Mouse (Mus musculus) naive thymus-derived CD4-positive, alpha-beta T cell, adult 2 months (primary cell): ENCODE measurements around the gene B4galnt2.
A peak's percentile ranks its signal among the peaks of the same experiment; 100 is the strongest.

ENCODE experiments used
- DNase-seq: peaks from one replicate; pipeline ENCODE4 v3.0.0-alpha.2; 2011; ENCODE audit warnings: low read depth

The B4galnt2 gene

GRCm38 (mm10) chr11:95840694-95841497 lies 73.8 kb downstream of the B4galnt2 start:
- DNase-seq, result no peak

DNA sequence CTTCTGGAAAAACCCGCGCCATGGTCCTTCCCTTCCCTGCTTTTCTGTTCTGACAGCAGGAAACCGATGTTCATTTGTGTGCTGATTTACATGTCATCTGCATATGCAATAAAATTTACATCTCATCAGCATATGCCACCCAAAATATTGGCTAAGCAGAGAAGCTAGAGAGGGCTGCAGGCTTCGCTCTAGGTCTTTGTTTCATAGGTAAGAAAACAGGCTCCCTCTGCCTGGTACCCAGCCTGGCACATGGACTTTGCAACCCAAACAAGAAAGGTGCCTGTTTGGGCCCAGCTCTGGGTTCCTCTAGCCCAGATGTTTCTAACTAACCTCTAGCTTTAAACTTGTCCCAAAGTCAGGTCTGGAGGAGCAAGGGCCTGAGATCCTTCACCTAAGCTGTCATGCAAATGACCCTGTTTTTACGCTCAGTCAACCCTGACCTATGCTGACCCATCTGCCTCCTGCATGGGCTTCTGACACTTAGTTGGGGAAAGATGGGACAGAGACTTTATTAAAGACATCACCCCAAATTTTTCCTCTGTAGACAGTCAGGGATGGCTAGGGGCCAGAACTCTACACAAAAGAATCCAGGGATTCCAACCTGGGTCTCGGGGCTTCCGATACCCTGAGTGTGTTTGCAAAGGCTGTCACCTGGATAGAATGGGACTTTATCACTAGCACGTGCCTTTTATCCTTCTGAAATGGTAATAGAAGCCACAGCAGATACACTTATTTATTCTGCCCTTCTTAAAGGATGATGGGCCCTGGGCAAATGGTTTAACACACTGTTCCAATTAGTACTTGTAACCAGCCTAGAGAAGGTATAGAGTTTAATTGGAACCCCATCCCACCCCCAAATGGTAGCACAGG lies 75.5 kb downstream of the B4galnt2 start:
- no peak for DNase-seq

- DNase-seq, result no peak
Measured at GRCm38 (mm10) chr11:95838598-95838997, 76.1 kb downstream of the B4galnt2 start.

GRCm38 (mm10) chr11:95837059-95837458 lies 77.6 kb downstream of the B4galnt2 start, which contains the start of gene Gngt2:
Gene Gngt2, plus strand, starts transcription at chr11:95837216.
- DNase-seq, result no peak

GRCm38 (mm10) chr11:95836433-95836832 lies 78.3 kb downstream of the B4galnt2 start:
- peak; percentile 9 for DNase-seq

DNA sequence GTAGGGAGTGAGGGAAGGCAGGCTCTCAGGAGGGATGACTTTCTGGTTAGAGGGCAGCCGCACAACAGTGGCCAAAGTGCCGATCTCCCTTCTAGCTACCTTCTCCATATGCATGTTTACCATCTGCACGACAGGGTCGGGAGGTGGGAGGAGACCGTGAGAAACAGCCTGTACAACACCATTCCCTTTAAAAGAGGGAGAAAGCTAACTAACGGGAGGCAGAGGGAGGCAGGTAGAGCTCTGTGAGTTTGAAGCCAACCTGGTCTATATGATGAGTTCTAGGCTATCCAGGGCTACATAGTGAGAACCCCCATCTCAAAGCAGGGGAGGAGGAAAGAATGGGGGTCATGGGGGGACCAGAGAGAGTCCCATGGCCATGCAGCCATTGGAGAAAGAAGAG lies 78.9 kb downstream of the B4galnt2 start:
- no peak for DNase-seq

DNA sequence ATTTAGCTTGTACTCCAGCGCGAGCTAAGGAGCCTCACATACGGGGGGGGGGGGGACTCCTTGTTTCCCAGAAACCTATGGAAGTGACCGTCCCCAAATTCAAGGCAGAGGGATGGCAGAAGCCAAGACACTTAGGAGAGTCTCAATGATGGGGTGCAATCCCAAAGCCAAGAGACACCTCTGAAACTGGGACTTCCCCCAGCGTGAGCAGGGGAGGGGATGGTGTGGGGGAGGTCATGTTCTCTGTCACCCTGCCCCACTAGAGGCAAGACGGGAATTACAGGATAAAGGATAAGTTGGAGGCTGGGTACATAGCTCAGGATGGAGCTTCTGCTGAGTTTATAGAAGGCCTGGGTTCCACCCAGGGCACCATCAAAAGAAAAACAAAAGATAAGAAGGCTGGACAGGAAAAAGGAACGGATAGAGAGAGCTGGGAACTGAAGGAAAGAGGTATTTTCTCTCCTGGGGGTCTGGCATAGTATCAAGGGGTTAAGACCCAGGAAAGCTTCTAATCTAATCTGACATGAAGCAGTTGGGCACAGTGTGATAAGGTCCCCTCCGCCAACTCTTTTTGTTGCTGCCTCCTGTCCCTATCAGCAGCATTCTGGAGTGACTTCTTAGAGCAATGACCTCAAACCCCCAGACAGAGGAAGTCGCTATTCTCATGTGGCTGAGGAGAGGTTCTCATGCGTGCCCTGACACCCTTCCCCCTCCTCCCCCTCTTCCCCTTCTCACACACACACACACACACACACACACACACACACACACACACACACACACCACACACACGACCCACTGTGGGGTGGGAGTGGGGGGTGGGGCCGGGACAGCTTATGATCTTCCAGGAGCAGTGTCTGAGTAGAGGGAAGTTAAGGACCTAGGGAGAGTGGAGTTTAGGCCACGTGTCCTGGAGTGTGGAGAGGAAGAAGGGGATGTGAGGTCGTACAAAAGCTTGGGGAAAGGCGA lies 79.7 kb downstream of the B4galnt2 start:
- peak; percentile 81 for DNase-seq

DNA sequence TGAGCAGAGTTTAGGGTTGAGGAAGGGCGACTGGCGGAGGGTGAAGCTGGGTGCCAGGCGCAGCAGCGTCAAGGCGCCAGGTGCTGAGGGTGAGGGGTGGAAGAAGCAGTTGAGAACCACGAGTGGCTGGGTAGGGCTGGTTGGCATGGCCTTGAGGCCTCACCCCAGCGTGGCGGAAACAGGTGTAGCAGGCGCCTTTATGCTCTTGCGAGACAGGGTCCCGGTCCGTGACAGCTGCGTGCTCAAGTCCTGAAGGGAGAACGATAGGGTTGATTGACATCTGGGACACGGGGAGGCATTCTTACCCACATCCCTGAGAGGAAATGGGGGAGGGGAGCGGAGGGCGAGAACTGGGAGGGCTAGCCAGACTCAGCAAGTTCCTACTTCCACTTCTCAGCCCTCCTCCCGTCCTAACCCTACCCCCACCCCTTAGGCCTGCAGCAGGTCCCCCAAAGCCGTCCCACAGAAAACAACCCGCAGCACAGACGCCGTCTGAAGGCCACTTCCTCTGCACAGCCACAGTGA lies 80.5 kb downstream of the B4galnt2 start:
- peak; percentile 80 for DNase-seq

- DNase-seq, result no peak
Measured at GRCm38 (mm10) chr11:95833631-95834142, 81.0 kb downstream of the B4galnt2 start.

DNA sequence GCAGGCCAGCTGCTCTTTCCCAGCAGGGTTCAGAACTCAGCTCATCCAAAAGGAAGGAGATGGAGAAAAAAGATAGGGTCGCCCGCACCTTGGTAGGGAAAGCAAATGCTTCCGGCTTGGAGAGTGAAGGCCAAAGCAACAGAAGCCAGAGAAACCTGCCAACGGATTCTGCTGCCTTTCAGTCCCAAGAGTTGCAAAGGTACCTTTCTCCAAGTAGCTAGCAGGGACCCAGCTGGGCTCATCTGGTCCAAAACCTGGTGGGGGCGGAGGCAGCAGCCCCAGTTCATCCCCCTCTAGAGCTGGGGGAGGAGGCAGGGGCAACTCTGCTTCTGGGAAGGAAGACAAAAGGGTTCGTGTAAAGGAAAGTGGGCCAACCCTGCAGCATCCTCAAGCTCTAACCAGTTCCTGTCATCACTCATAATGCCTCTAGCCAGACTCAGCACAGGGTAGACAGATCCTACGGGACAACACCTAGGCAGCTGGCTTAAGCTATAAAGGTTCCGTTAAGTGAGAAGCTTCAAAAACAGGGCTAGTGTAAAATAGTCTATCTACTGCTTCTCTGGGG lies 81.6 kb downstream of the B4galnt2 start:
- no peak for DNase-seq

GRCm38 (mm10) chr11:95832129-95833005 lies 82.3 kb downstream of the B4galnt2 start:
- DNase-seq, result no peak

DNA sequence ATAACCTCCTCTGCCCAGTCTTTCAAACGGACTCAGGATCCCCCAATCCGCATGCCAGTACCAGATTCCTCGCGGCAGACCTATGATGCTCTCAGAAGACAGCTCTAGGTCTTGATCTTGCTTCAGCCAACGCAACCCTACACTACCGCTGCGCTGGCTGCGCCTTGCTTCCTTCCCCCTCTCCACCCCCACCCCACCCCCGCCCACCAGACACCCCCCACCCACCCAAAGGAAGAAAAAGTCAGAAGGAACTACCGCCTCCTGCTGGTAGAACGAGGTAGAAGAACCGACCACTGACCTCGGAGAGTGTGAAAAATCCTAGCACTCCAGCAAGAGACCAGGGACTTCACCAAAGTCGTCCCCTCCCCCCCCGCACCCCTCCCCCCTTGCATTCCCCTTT lies 83.0 kb downstream of the B4galnt2 start:
- peak; percentile 58 for DNase-seq

DNA sequence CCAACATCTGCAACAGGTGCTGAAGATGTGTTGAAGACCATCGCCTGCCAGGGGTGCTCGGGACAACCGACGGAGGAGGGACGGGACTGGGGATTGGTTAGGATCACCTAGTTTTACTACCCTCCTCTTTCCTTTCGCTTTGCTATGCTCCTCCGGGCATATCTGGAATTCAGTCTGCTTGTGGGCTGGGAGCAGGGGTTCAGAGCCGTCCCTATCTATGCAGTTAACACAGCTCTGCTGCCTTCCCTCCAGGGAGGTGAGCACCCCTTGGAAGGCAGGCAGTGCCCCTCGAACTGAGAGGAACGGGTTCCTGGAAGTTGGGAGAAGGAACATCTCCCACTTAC lies 83.4 kb downstream of the B4galnt2 start:
- DNase-seq, result no peak

DNA sequence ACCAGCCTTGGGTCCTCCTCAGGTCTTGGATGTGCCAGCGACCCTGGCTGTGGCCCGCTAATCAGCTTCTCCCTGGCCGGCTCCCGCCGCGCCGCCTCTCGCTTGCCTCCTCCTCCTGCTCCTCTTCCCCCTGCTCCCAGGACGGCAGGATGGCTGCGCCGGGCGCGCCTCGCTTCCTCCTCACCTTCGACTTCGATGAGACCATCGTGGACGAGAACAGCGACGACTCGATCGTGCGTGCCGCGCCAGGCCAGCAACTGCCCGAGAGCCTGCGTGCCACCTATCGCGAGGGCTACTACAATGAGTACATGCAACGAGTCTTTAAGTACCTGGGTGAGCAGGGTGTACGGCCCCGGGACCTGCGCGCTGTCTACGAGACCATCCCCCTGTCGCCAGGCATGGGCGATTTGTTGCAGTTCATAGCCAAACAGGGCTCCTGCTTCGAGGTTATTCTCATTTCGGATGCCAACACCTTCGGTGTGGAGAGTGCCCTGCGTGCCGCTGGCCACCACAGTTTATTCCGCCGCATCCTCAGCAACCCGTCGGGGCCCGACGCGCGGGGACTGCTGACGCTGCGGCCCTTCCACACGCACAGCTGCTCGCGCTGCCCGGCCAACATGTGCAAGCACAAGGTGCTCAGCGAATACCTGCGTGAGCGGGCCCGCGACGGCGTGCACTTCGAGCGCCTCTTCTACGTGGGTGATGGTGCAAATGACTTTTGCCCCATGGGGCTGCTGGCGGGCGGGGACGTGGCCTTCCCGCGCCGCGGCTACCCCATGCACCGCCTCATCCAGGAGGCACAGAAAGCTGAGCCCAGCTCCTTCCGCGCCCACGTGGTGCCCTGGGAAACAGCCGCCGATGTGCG lies 84.0 kb downstream of the B4galnt2 start:
- DNase-seq, result peak; percentile 58

GRCm38 (mm10) chr11:95829526-95830050 lies 85.1 kb downstream of the B4galnt2 start:
- no peak for DNase-seq

DNA sequence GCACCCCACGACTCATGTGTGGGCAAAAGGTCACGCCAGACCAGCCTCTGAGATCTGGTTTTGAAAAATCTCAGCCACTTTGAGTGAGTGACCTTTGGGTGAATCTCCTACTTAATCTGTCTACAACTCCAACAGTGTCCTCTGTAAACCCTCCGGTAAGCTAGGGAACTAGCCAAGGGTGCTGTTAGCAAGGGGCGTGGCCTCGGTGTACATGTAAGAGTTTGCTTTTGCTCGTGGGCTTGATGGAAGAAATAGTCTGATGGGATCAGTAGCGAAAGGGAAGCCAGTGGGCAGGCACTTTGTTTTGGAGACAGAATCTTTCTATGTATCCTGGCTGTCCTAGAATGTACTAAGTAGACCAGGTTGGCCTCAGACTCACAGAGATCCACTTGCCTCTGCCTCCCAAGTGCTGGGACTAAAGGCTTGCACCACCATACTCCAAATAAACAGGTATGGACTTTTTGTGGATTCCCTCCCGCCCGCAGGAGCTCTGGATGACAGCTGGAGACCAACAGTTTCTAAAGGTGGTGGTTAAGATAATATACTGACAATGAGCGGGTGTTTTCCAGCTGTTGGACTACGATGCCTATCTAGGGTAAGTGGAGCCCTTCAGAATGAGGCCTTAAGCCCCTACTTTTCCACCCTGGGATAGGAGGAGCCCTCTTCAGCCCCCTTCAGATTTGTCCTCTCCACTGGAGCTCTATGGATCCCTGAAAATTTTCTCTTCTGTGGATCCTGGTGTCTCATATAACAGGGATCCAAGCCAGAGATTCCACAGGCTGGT lies 86.3 kb downstream of the B4galnt2 start:
- no peak for DNase-seq

GRCm38 (mm10) chr11:95827464-95828085 lies 87.1 kb downstream of the B4galnt2 start:
- DNase-seq, result peak; percentile 88

GRCm38 (mm10) chr11:95827168-95827447 lies 87.6 kb downstream of the B4galnt2 start:
- DNase-seq, result peak; percentile 27
